Mouse (Mus musculus): ENCODE data around the gene Fam3b. TPM values are rescaled to one million over a fixed set of nuclear protein-coding genes. Genes with fewer than 3 reads are reported as not detected.

Gene Fam3b
- not detected in 2 replicates for polyA plus RNA-seq (2015; fragmentation: Nextera tagmentation; extraction: Ambion mirVana)

GRCm38 (mm10) chr16:97514099-97514940 is at the start of gene Fam3b:
Fam3b (minus strand) TSS chr16:97514816.
- 70% methylated on average over 4 of the region's 4 CpGs for WGBS

GRCm38 (mm10) chr16:97544340-97544739 is 29.7 kb upstream of the Fam3b start:
- no peaks in the 10 kb centered on the region for H3K4me1 ChIP-seq
- no peaks in the 10 kb centered on the region for H3K27me3 ChIP-seq
- no peaks in the 10 kb centered on the region for H3K36me3 ChIP-seq
- no peaks in the 10 kb centered on the region for H3K9me3 ChIP-seq
- ATAC-seq (replicated peaks) = no peak
- H3K4me3 ChIP-seq = no peak overlapping the region
- WGBS = 85% methylated on average over 4 of the region's 4 CpGs
- H3K9ac ChIP-seq (replicated peaks) = no peak overlapping the region
- H3K27ac ChIP-seq (replicated peaks) = no peak overlapping the region
- no peak overlapping the region for H3K4me2 ChIP-seq (replicated peaks)

More at GRCm38 (mm10) chr16:97514099-97514940, at the start of gene Fam3b:
- Histone ChIP-seq H3K27ac (replicated peaks) (no peak within 1 kb of the TSS), H3K9me3 (no peaks in the 10 kb centered on the region), H3K36me3 (no peaks in the 10 kb centered on the region), H3K4me3 (no peak within 1 kb of the TSS), H3K9ac (replicated peaks) (no peak within 1 kb of the TSS), H3K27me3 (no peaks in the 10 kb centered on the region), H3K4me1 (no peaks in the 10 kb centered on the region), H3K4me2 (replicated peaks) (no peak within 1 kb of the TSS)
- ATAC-seq (replicated peaks) = no peak

GRCm38 (mm10) chr16:97536859-97537258 is 22.2 kb upstream of the Fam3b start:
- no peaks in the 10 kb centered on the region for H3K27me3 ChIP-seq

GRCm38 (mm10) chr16:97535808-97536413 is 21.3 kb upstream of the Fam3b start:
- Histone ChIP-seq H3K27ac (replicated peaks) (peak overlapping the region; percentile 31; the same call in 1 of the 2 replicates), H3K4me1 (peaks cover 17% of the 10 kb centered on the region), H3K4me3 (no peak overlapping the region), H3K9ac (replicated peaks) (no peak overlapping the region), H3K4me2 (replicated peaks) (no peak overlapping the region), H3K9me3 (no peaks in the 10 kb centered on the region), H3K27me3 (no peaks in the 10 kb centered on the region), H3K36me3 (no peaks in the 10 kb centered on the region)
- WGBS = 4% methylated on average over 3 of the region's 3 CpGs
- peak; percentile 84 for ATAC-seq (replicated peaks)

More at GRCm38 (mm10) chr16:97536859-97537258, 22.2 kb upstream of the Fam3b start:
- H3K9ac ChIP-seq (replicated peaks) = no peak overlapping the region
- H3K4me1 ChIP-seq = peaks cover 17% of the 10 kb centered on the region
- no peak overlapping the region for H3K4me2 ChIP-seq (replicated peaks)
- no peak overlapping the region for H3K27ac ChIP-seq (replicated peaks)
- no peaks in the 10 kb centered on the region for H3K36me3 ChIP-seq
- no peaks in the 10 kb centered on the region for H3K9me3 ChIP-seq
- no peak overlapping the region for H3K4me3 ChIP-seq
- 76% methylated on average over 1 of the region's 1 CpGs for WGBS
- no peak for ATAC-seq (replicated peaks)

- ATAC-seq (replicated peaks) = peak; percentile 35; the same call in 1 of the 2 replicates
Observed at GRCm38 (mm10) chr16:97534876-97535461, 20.4 kb upstream of the Fam3b start.

GRCm38 (mm10) chr16:97534448-97534847 is 19.8 kb upstream of the Fam3b start:
- no peaks in the 10 kb centered on the region for H3K27me3 ChIP-seq
- H3K27ac ChIP-seq (replicated peaks) = 0 out of 2 replicates have a peak overlapping the region, but pooled peaks have one; percentile 14
- 41% methylated on average over 1 of the region's 1 CpGs for WGBS
- H3K36me3 ChIP-seq = no peaks in the 10 kb centered on the region
- no peak overlapping the region for H3K9ac ChIP-seq (replicated peaks)
- ATAC-seq (replicated peaks) = peak; percentile 27; the same call in 1 of the 2 replicates
- H3K4me2 ChIP-seq (replicated peaks) = 0 out of 2 replicates have a peak overlapping the region, but pooled peaks have one; percentile 8
- peaks cover 17% of the 10 kb centered on the region for H3K4me1 ChIP-seq
- H3K9me3 ChIP-seq = no peaks in the 10 kb centered on the region
- H3K4me3 ChIP-seq = no peak overlapping the region

More at GRCm38 (mm10) chr16:97534876-97535461, 20.4 kb upstream of the Fam3b start:
- Histone ChIP-seq H3K27me3 (no peaks in the 10 kb centered on the region), H3K4me2 (replicated peaks) (0 out of 2 replicates have a peak overlapping the region, but pooled peaks have one; percentile 8), H3K27ac (replicated peaks) (peak overlapping the region; percentile 31; the same call in 1 of the 2 replicates), H3K9ac (replicated peaks) (no peak overlapping the region), H3K4me3 (no peak overlapping the region), H3K36me3 (no peaks in the 10 kb centered on the region), H3K4me1 (peaks cover 17% of the 10 kb centered on the region), H3K9me3 (no peaks in the 10 kb centered on the region)
- 35% methylated on average over 5 of the region's 5 CpGs for WGBS

- H3K27me3 ChIP-seq = no peaks in the 10 kb centered on the region
- WGBS = 92% methylated on average over 5 of the region's 5 CpGs
Observed at GRCm38 (mm10) chr16:97533751-97534150, 19.1 kb upstream of the Fam3b start.

GRCm38 (mm10) chr16:97533126-97533525 is 18.5 kb upstream of the Fam3b start:
- no peak overlapping the region for H3K9ac ChIP-seq (replicated peaks)
- no peaks in the 10 kb centered on the region for H3K27me3 ChIP-seq
- no peak for ATAC-seq (replicated peaks)
- WGBS = 96% methylated on average over 1 of the region's 1 CpGs
- H3K4me1 ChIP-seq = peaks cover 17% of the 10 kb centered on the region
- H3K4me2 ChIP-seq (replicated peaks) = no peak overlapping the region
- no peaks in the 10 kb centered on the region for H3K36me3 ChIP-seq
- H3K9me3 ChIP-seq = no peaks in the 10 kb centered on the region
- no peak overlapping the region for H3K4me3 ChIP-seq
- no peak overlapping the region for H3K27ac ChIP-seq (replicated peaks)

More at GRCm38 (mm10) chr16:97533751-97534150, 19.1 kb upstream of the Fam3b start:
- Histone ChIP-seq H3K4me2 (replicated peaks) (no peak overlapping the region), H3K4me3 (no peak overlapping the region), H3K4me1 (peaks cover 17% of the 10 kb centered on the region), H3K27ac (replicated peaks) (no peak overlapping the region), H3K9ac (replicated peaks) (no peak overlapping the region), H3K9me3 (no peaks in the 10 kb centered on the region), H3K36me3 (no peaks in the 10 kb centered on the region)
- ATAC-seq (replicated peaks) = no peak

GRCm38 (mm10) chr16:97529241-97529640 is 14.6 kb upstream of the Fam3b start:
- Histone ChIP-seq H3K36me3 (no peaks in the 10 kb centered on the region), H3K27me3 (no peaks in the 10 kb centered on the region)
- 90% methylated on average over 2 of the region's 2 CpGs for WGBS

GRCm38 (mm10) chr16:97523024-97523423 is 8.4 kb upstream of the Fam3b start:
- H3K36me3 ChIP-seq = no peaks in the 10 kb centered on the region
- H3K4me1 ChIP-seq = no peaks in the 10 kb centered on the region
- no peak overlapping the region for H3K4me2 ChIP-seq (replicated peaks)
- 0 out of 2 replicates have a peak, but pooled peaks have one; percentile 55 for ATAC-seq (replicated peaks)
- no peak overlapping the region for H3K27ac ChIP-seq (replicated peaks)
- H3K27me3 ChIP-seq = no peaks in the 10 kb centered on the region
- H3K9me3 ChIP-seq = no peaks in the 10 kb centered on the region
- H3K4me3 ChIP-seq = no peak overlapping the region
- H3K9ac ChIP-seq (replicated peaks) = no peak overlapping the region
- 9% methylated on average over 1 of the region's 1 CpGs for WGBS

More at GRCm38 (mm10) chr16:97529241-97529640, 14.6 kb upstream of the Fam3b start:
- Histone ChIP-seq H3K4me3 (no peak overlapping the region), H3K4me2 (replicated peaks) (no peak overlapping the region), H3K9me3 (no peaks in the 10 kb centered on the region), H3K4me1 (no peaks in the 10 kb centered on the region), H3K9ac (replicated peaks) (no peak overlapping the region), H3K27ac (replicated peaks) (no peak overlapping the region)
- no peak for ATAC-seq (replicated peaks)

- 87% methylated on average over 6 of the region's 6 CpGs for WGBS
- Histone ChIP-seq H3K4me1 (no peaks in the 10 kb centered on the region), H3K9ac (replicated peaks) (no peak overlapping the region), H3K9me3 (no peaks in the 10 kb centered on the region), H3K4me2 (replicated peaks) (no peak overlapping the region), H3K4me3 (no peak overlapping the region), H3K27me3 (no peaks in the 10 kb centered on the region), H3K27ac (replicated peaks) (no peak overlapping the region), H3K36me3 (no peaks in the 10 kb centered on the region)
- ATAC-seq (replicated peaks) = no peak
Observed at GRCm38 (mm10) chr16:97521983-97522382, 7.4 kb upstream of the Fam3b start.

- WGBS = 74% methylated on average over 3 of the region's 3 CpGs
- Histone ChIP-seq H3K4me2 (replicated peaks) (no peak overlapping the region), H3K27ac (replicated peaks) (no peak overlapping the region), H3K4me1 (no peaks in the 10 kb centered on the region), H3K9ac (replicated peaks) (no peak overlapping the region), H3K9me3 (no peaks in the 10 kb centered on the region), H3K27me3 (no peaks in the 10 kb centered on the region), H3K36me3 (no peaks in the 10 kb centered on the region), H3K4me3 (no peak overlapping the region)
- no peak for ATAC-seq (replicated peaks)
Observed at GRCm38 (mm10) chr16:97516341-97516740, 1.7 kb upstream of the Fam3b start.
